ENCODE assay signal across 17 mouse cellular contexts in genomic region chr2:128174604-128175342, GRCm38 (mm10). TPM values are rescaled to one million over a fixed set of nuclear protein-coding genes. Genes with fewer than 3 reads are reported as not detected.
DNase-seq lines count a peak whose midpoint lies in the region; ATAC-seq and TF ChIP-seq lines count a peak whose summit lies in the region.
"Had no signal": no experiment of that assay in that cellular context is flagged by ENCODE, and none has a peak within 500 bp of the region (broad histone marks: within the 10 kb centered on the region; RNA-seq: fewer than 3 reads in every experiment).

No protein-coding gene starts in this region.

- H3K4me1 ChIP-seq in liver, adult 2 months (ENCODE audit: control insufficient read depth, insufficient read depth, low read length): peaks cover 27% of the 10 kb centered on the region
- peaks cover 24% of the 10 kb centered on the region for H3K4me1 ChIP-seq in liver, embryonic 11.5 days (replicated peaks; ENCODE audit: control insufficient read depth, insufficient read depth, low read length)
- peaks cover 17% of the 10 kb centered on the region for H3K4me1 ChIP-seq in stomach, embryonic 15.5 days

- no peak for TF ChIP-seq POLR2A in liver, adult 2 months (IDR thresholded peaks at IDR 0.05; ENCODE audit: extremely low read depth, insufficient read depth, low read length)

- H3K79me2 ChIP-seq in liver, adult 2 months (ENCODE audit: control insufficient read depth, insufficient read depth, low read length): no peaks in the 10 kb centered on the region

- WGBS in liver, adult 2 months: 21% methylated on average over 9 of the region's 9 CpGs
- 60% methylated on average over 9 of the region's 9 CpGs for WGBS in liver, embryonic 11.5 days
- WGBS in stomach, embryonic 15.5 days: 44% methylated on average over 9 of the region's 9 CpGs

- H3K4me3 ChIP-seq in liver, adult 2 months (ENCODE audit: insufficient read depth, low read depth, low read length): no peak overlapping the region
- no peak overlapping the region for H3K4me3 ChIP-seq in liver, embryonic 11.5 days (ENCODE audit: low read depth, low read length)
- no peak overlapping the region for H3K4me3 ChIP-seq in stomach, embryonic 15.5 days (replicated peaks)
- H3K4me3 ChIP-seq: forebrain, embryonic 13.5 days; heart, embryonic 15.5 days; megakaryocyte, embryonic 14.5 days; neural tube, embryonic 12.5 days had no signal

- H3K9ac ChIP-seq in liver, adult 2 months (ENCODE audit: low read depth, low read length): no peak overlapping the region
- H3K9ac ChIP-seq in liver, embryonic 11.5 days (ENCODE audit: low read depth, low read length): no peak overlapping the region
- H3K9ac ChIP-seq in stomach, embryonic 15.5 days: no peak overlapping the region
- H3K9ac ChIP-seq: forebrain, embryonic 13.5 days; heart, embryonic 15.5 days; lung, embryonic 14.5 days; neural tube, embryonic 12.5 days had no signal

- 0 out of 2 replicates have a peak, but pooled peaks have one; percentile 43 for ATAC-seq in liver, embryonic 11.5 days (replicated peaks; ENCODE audit: low FRiP score)
- peak; percentile 55; the same call in 1 of the 2 replicates for ATAC-seq in stomach, embryonic 15.5 days (ENCODE audit: insufficient read depth, low FRiP score, low read depth)
- ATAC-seq: forebrain, embryonic 13.5 days had no signal

- no peak for TF ChIP-seq CTCF in liver, adult 2 months (IDR thresholded peaks at IDR 0.05; ENCODE audit: low read depth, low read length)

- intact Hi-C loops in gastrocnemius, postnatal 36 days (cut with DNase I): loop anchor here (5.0 kb wide), 1 partner anchor 73 kb away; no protein-coding TSS in a partner anchor

- H3K27ac ChIP-seq in liver, adult 2 months (replicated peaks; ENCODE audit: insufficient read depth, low read depth, low read length): peak overlapping the region; percentile 69
- H3K27ac ChIP-seq in liver, embryonic 11.5 days (ENCODE audit: low read depth, low read length): peak overlapping the region; percentile 41
- H3K27ac ChIP-seq in stomach, embryonic 15.5 days: no peak overlapping the region
- H3K27ac ChIP-seq: forebrain, embryonic 13.5 days; heart, embryonic 15.5 days; neural tube, embryonic 12.5 days had no signal

- no peaks in the 10 kb centered on the region for H3K27me3 ChIP-seq in liver, adult 2 months (ENCODE audit: control insufficient read depth, insufficient read depth, low read length)
- no peaks in the 10 kb centered on the region for H3K27me3 ChIP-seq in liver, embryonic 11.5 days (replicated peaks; ENCODE audit: control insufficient read depth, insufficient read depth, low read length)
- H3K27me3 ChIP-seq in stomach, embryonic 15.5 days (replicated peaks): no peaks in the 10 kb centered on the region
- H3K27me3 ChIP-seq: forebrain, embryonic 13.5 days; heart, embryonic 15.5 days; neural tube, embryonic 12.5 days had no signal

- H3K36me3 ChIP-seq in liver, adult 2 months (ENCODE audit: control insufficient read depth, insufficient read depth, low read length): no peaks in the 10 kb centered on the region
- no peaks in the 10 kb centered on the region for H3K36me3 ChIP-seq in liver, embryonic 11.5 days (ENCODE audit: control insufficient read depth, insufficient read depth, low read length)
- H3K36me3 ChIP-seq in stomach, embryonic 15.5 days: no peaks in the 10 kb centered on the region
- H3K36me3 ChIP-seq: heart, embryonic 15.5 days; neural tube, embryonic 12.5 days had no signal

- H3K9me3 ChIP-seq in liver, embryonic 11.5 days (ENCODE audit: control insufficient read depth, low read length): no peaks in the 10 kb centered on the region
- no peaks in the 10 kb centered on the region for H3K9me3 ChIP-seq in stomach, embryonic 15.5 days
- H3K9me3 ChIP-seq: forebrain, embryonic 13.5 days; heart, embryonic 15.5 days; megakaryocyte, embryonic 14.5 days; neural tube, embryonic 12.5 days had no signal

- H3K4me2 ChIP-seq in liver, embryonic 11.5 days: 0 out of 2 replicates have a peak overlapping the region, but pooled peaks have one; percentile 22
- H3K4me2 ChIP-seq in stomach, embryonic 15.5 days: no peak overlapping the region
- H3K4me2 ChIP-seq: forebrain, embryonic 13.5 days; heart, embryonic 15.5 days; lung, embryonic 14.5 days; neural tube, embryonic 12.5 days had no signal

- peak; percentile 24 for DNase-seq in adrenal gland, postnatal 10 days
- no peak for DNase-seq in adrenal gland, postnatal 25 days
- peak; percentile 96 for DNase-seq in liver, adult 2 months (ENCODE audit: extremely low read depth, low read depth, low spot score)
- no peak for DNase-seq in liver
- no peak for DNase-seq in liver, embryonic 11.5 days (ENCODE audit: low spot score)
- DNase-seq in lung, postnatal 36 days: no peak
- no peak for DNase-seq in gastrocnemius, postnatal 36 days
- DNase-seq: heart, adult 11 months; layer of hippocampus, postnatal 36 days; left cerebral cortex, postnatal 4 days; lung, embryonic 14.5 days; thymus, postnatal 4 days had no signal

RNA-seq across cellular contexts. Expression of gene Bcl2l11, which starts 48.9 kb away (rescaled TPM):
- 10 to 100 TPM; 24.4 to 34.9 TPM for total RNA-seq in adrenal gland, postnatal 10 days (2021)
- 17.9 and 20.2 TPM in 2 replicates for total RNA-seq in adrenal gland, postnatal 25 days (2021)
- total RNA-seq in liver, adult 2 months (2014; rRNA removed): 4.0 and 7.0 TPM in 2 replicates
- 2.7 and 2.8 TPM in 2 replicates for polyA plus RNA-seq in liver, adult 2 months (2012; rRNA removed)
- polyA plus RNA-seq in liver, embryonic 11.5 days (2014; fragmentation: Nextera tagmentation; extraction: Ambion mirVana): 15.1 and 15.3 TPM in 2 replicates
- polyA plus RNA-seq in stomach, embryonic 15.5 days (2015; fragmentation: Nextera tagmentation; extraction: Ambion mirVana): 17.4 and 19.9 TPM in 2 replicates
- total RNA-seq in gastrocnemius, postnatal 36 days (2021): 1 to 10 TPM; 3.7 to 5.8 TPM

Comparison
In these comparisons a context has a peak if more than half of its experiments do, and no peak if none do; other contexts are left out.
1. DNase-seq: peak in adrenal gland, postnatal 10 days (single experiment) and liver, adult 2 months (single experiment); none in adrenal gland, postnatal 25 days (single experiment), liver (single experiment), liver, embryonic 11.5 days (single experiment), lung, postnatal 36 days (single experiment) and gastrocnemius, postnatal 36 days (0 of 2).